7 mouse cellular contexts compared by ENCODE assay signal in genomic region chr2:32859010-32859621, GRCm38 (mm10). TPM values are rescaled to one million over a fixed set of nuclear protein-coding genes. Genes with fewer than 3 reads are reported as not detected.
A peak's percentile ranks its signal among the peaks of the same experiment; 100 is the strongest.
DNase-seq lines count a peak whose midpoint lies in the region; ATAC-seq and TF ChIP-seq lines count a peak whose summit lies in the region.

No protein-coding gene starts in this region.

- 45% methylated on average over 10 of the region's 10 CpGs for WGBS in forebrain, embryonic 13.5 days
- 50% methylated on average over 10 of the region's 10 CpGs for WGBS in intestine, postnatal 0 days

- no peaks in the 10 kb centered on the region for H3K36me3 ChIP-seq in forebrain, embryonic 13.5 days (ENCODE audit: poor library complexity, severe bottlenecking)
- no peaks in the 10 kb centered on the region for H3K36me3 ChIP-seq in intestine, postnatal 0 days (ENCODE audit: control insufficient read depth, insufficient read depth)

- no peak overlapping the region for H3K4me3 ChIP-seq in bone marrow macrophage, adult 2 months (ENCODE audit: insufficient read depth, low read length)
- no peak overlapping the region for H3K4me3 ChIP-seq in forebrain, embryonic 13.5 days
- no peak overlapping the region for H3K4me3 ChIP-seq in intestine, postnatal 0 days (ENCODE audit: low read depth, low read length)

- no peaks in the 10 kb centered on the region for H3K9me3 ChIP-seq in forebrain, embryonic 13.5 days (replicated peaks)
- H3K9me3 ChIP-seq in intestine, postnatal 0 days (ENCODE audit: control insufficient read depth), result no peaks in the 10 kb centered on the region

- peak; percentile 50; the same call in 1 of the 2 replicates for ATAC-seq in forebrain, embryonic 13.5 days
- 0 out of 2 replicates have a peak, but pooled peaks have one; percentile 25 for ATAC-seq in intestine, postnatal 0 days
- peak; percentile 77 for ATAC-seq in megakaryocyte progenitor cell, adult 5-6 weeks (replicated peaks; ENCODE audit: poor library complexity)

- peak; percentile 58 for DNase-seq in urinary bladder, postnatal 25 days (ENCODE audit: low spot score)
- DNase-seq in urinary bladder, postnatal 10 days (ENCODE audit: low spot score), result no peak
- peak; percentile 85 for DNase-seq in testis, postnatal 10 days (ENCODE audit: low spot score)

- H3K9ac ChIP-seq in forebrain, embryonic 13.5 days, result no peak overlapping the region
- H3K9ac ChIP-seq in intestine, postnatal 0 days (ENCODE audit: low read depth, low read length), result no peak overlapping the region

- TF ChIP-seq CTCF in bone marrow macrophage, adult 2 months (IDR thresholded peaks at IDR 0.05; ENCODE audit: low read depth, low read length), result peak; percentile 80
- peak; percentile 96 for TF ChIP-seq CTCF in intestine, postnatal 0 days (IDR thresholded peaks at IDR 0.05; ENCODE audit: low read depth)

- H3K27me3 ChIP-seq in forebrain, embryonic 13.5 days, result no peaks in the 10 kb centered on the region
- H3K27me3 ChIP-seq in intestine, postnatal 0 days (replicated peaks; ENCODE audit: control insufficient read depth, insufficient read depth, low read length), result no peaks in the 10 kb centered on the region

- TF ChIP-seq POLR2A in bone marrow macrophage, adult 2 months (IDR thresholded peaks at IDR 0.05; ENCODE audit: borderline replicate concordance, low read depth, low read length), result no peak

- H3K4me2 ChIP-seq in forebrain, embryonic 13.5 days, result no peak overlapping the region
- H3K4me2 ChIP-seq in intestine, postnatal 0 days (replicated peaks; ENCODE audit: low read depth), result no peak overlapping the region

- peaks cover 14% of the 10 kb centered on the region for H3K4me1 ChIP-seq in bone marrow macrophage, adult 2 months (ENCODE audit: control insufficient read depth, insufficient read depth, low read length)
- H3K4me1 ChIP-seq in forebrain, embryonic 13.5 days, result peaks cover 3% of the 10 kb centered on the region; the same call in 1 of the 2 replicates
- H3K4me1 ChIP-seq in intestine, postnatal 0 days (replicated peaks; ENCODE audit: control insufficient read depth, insufficient read depth, low read length), result no peaks in the 10 kb centered on the region

- H3K27ac ChIP-seq in bone marrow macrophage, adult 2 months (ENCODE audit: insufficient read depth, low read depth, low read length), result no peak overlapping the region
- H3K27ac ChIP-seq in forebrain, embryonic 13.5 days, result no peak overlapping the region
- H3K27ac ChIP-seq in intestine, postnatal 0 days (ENCODE audit: low read depth, low read length), result no peak overlapping the region

RNA-seq across cellular contexts. Expression of gene Stxbp1, which starts 12.1 kb away (rescaled TPM):
- polyA plus RNA-seq in bone marrow macrophage, adult 2 months (2012; ENCODE audit: insufficient read depth, insufficient read length, missing spikeins), result 17.1 and 17.7 TPM in 2 replicates
- polyA plus RNA-seq in forebrain, embryonic 13.5 days (2015; fragmentation: Nextera tagmentation; extraction: Ambion mirVana), result 97.5 and 109 TPM in 2 replicates
- 12.1 and 12.2 TPM in 2 replicates for polyA plus RNA-seq in intestine, postnatal 0 days (2015; fragmentation: Nextera tagmentation; extraction: Ambion mirVana)
- 2.9 and 4.7 TPM in 2 replicates for total RNA-seq in megakaryocyte progenitor cell, adult 5-6 weeks (2015)
- 1.6 and 3.7 TPM in 2 replicates for total RNA-seq in megakaryocyte progenitor cell, adult 5-6 weeks (2017)

RNA-seq across cellular contexts. Expression of gene Fam129b, which starts 16.8 kb away (rescaled TPM):
- polyA plus RNA-seq in bone marrow macrophage, adult 2 months (2012; ENCODE audit: insufficient read depth, insufficient read length, missing spikeins), result 78.3 and 90.1 TPM in 2 replicates
- polyA plus RNA-seq in forebrain, embryonic 13.5 days (2015; fragmentation: Nextera tagmentation; extraction: Ambion mirVana), result 21.1 and 23.7 TPM in 2 replicates
- polyA plus RNA-seq in intestine, postnatal 0 days (2015; fragmentation: Nextera tagmentation; extraction: Ambion mirVana), result 13.9 and 15.3 TPM in 2 replicates
- 3.3 and 3.5 TPM in 2 replicates for total RNA-seq in megakaryocyte progenitor cell, adult 5-6 weeks (2015)
- 6.5 and 6.8 TPM in 2 replicates for total RNA-seq in megakaryocyte progenitor cell, adult 5-6 weeks (2017)

Comparison
In these comparisons a context has a peak if more than half of its experiments do, and no peak if none do; other contexts are left out.
1. ATAC-seq: peak in every context shown above with its lines; median percentile 77 in megakaryocyte progenitor cell, adult 5-6 weeks; 50 in forebrain, embryonic 13.5 days; 25 in intestine, postnatal 0 days.